Mouse (Mus musculus) large intestine, adult 2 months (tissue): ENCODE data around the gene 0610009B22Rik. TPM values are rescaled to one million over a fixed set of nuclear protein-coding genes. Genes with fewer than 3 reads are reported as not detected.

Experiments used
- DNase-seq: peaks from one replicate; pipeline ENCODE4 v3.0.0-alpha.2; 2012; ENCODE audit warnings: low read depth, low spot score
- WGBS: fragments of 180-500 bp; shearing (Covaris S2); methylation state at CpG from one replicate; pipeline ENCODE4 v1.1.7; 2018; 5-methylcytosine and 5-hydroxymethylcytosine counted together
- polyA plus RNA-seq: library from polyadenylated mRNA; depleted of rRNA; stranded (reverse); fragments of >200 nt; gene quantifications from 2 replicates; pipeline ENCODE4 v1.2.3, GENCODE M21; 2012

0610009B22Rik gene
- polyA plus RNA-seq, 1 experiment = 15.4 TPM

DNA sequence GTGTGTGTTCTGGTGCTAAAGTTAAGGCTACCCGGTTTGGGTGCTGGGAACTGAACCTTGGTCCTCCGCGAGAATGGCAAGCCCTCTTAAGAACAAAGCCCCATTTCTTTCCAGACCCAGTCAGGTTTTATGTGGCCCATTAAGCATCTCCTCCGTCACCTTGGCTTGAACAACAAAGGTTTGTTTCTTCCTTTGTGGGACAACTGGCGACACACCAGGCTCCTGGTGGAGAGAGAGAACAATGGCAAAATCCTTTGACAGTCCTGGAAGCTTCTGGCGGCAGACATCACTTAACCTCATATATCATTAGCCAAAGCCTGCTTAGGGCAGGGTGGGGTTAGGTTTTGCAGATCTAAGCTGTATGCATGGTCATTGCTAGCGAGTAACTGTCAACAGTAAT lies 26.0 kb downstream of the 0610009B22Rik start:
- 45% methylated on average over 7 of the region's 7 CpGs for WGBS
- no peak for DNase-seq

- no peak for DNase-seq
These were observed 26.8 kb downstream of the 0610009B22Rik start for GRCm38 (mm10) chr11:51661867-51662365.

DNA sequence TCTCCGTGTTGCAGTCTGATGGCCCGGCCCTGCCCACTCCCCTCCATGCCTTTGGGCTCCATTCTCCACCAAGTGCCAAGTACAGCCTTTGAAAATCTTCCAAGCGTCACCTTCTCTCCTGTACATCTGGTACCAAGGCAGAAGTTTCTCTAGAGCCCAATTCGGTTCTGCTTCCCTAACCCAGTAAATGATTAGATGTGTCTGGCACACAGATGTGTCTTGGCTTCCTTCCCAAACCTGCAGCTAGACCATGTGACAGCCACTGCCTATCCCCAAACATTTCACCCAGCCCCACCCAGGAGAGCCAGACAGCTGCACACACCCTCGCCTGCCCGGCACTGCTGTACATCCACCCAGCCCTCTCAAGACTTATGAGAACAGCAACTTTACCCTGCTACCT lies 30.0 kb downstream of the 0610009B22Rik start:
- WGBS = 15% methylated on average over 6 of the region's 6 CpGs

More at GRCm38 (mm10) chr11:51661867-51662365, 26.8 kb downstream of the 0610009B22Rik start:
- 90% methylated on average over 16 of the region's 16 CpGs for WGBS

GRCm38 (mm10) chr11:51658291-51658690 lies 30.4 kb downstream of the 0610009B22Rik start:
- WGBS = 22% methylated on average over 7 of the region's 7 CpGs
- DNase-seq = no peak

More for the DNA sequence above, 30.0 kb downstream of the 0610009B22Rik start:
- no peak for DNase-seq

DNA sequence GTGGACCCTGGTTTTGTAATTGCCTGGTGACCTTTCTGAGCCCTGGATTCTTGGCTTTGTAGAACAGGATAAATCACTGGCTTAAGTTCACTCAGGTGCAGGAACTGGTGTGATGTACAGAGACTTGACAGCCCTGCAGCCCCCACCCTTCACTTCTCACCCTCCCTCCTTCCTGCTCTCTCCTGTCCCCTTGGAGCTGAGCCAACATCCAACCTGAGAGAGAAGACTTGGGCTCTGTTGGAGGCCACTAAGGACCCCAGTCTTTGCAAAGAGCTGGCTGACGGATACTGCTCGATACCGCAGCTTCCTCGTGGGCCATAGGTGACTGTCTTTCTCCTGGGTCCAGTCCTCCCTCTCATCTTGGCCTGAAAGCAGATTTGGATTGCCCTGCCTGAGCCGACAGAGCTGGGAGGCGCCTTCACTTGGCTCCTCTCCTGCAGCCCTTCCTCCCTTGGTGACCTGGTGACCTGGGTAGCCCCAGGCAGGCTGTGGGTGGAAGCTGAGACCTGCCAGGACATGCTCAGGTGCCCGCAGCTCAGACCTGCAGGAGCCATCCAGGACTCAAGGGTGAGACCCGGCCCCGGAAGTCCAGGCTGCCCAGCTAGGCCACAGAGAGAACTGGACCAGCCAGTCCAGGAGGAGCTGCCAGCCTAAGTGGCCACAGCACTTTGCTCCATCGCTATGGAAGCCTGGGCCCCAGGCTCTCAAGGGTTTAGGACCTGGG lies 31.7 kb downstream of the 0610009B22Rik start:
- DNase-seq = no peak
- 73% methylated on average over 10 of the region's 10 CpGs for WGBS

DNA sequence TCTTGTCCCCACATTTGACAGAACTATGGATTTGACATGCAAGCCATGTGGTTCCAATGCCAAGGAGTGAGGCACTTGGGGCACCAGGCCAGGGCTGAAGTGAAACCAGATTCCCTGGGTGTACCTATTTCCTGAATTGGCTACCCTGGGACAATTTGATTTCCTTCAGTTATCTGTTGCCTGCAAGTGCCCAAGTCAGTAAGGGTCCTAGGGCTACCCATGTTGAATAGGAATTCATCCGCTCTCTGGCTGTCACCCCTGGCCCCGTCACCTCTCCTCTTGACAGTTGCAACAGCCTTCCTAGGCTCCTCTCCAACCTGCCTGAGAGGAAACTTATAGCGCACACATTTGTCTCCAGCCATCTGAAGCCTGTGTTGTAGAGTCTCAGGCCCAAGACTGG lies 33.8 kb downstream of the 0610009B22Rik start:
- DNase-seq = no peak
- WGBS = 99% methylated on average over 3 of the region's 3 CpGs

DNA sequence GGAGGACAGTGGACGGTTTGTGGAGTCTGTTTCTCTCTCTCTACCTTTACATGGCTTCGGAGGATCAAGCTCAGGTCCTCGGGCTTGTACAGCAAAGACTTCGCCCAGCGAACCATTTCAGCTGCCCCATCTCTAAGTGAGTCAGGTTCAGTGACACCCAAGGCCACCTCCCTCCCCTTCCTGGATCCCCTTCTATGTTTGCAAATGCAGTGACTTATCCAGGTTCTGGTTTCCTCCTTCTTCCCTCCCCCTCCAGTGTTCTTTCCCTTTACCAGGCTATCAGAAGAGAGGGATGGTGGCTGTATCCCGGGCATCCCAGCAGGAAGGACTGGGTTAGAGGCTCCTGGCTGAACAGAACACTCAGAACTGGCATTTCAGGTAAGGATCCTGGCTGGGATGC lies 34.9 kb downstream of the 0610009B22Rik start:
- no peak for DNase-seq
- WGBS = 77% methylated on average over 6 of the region's 6 CpGs

DNA sequence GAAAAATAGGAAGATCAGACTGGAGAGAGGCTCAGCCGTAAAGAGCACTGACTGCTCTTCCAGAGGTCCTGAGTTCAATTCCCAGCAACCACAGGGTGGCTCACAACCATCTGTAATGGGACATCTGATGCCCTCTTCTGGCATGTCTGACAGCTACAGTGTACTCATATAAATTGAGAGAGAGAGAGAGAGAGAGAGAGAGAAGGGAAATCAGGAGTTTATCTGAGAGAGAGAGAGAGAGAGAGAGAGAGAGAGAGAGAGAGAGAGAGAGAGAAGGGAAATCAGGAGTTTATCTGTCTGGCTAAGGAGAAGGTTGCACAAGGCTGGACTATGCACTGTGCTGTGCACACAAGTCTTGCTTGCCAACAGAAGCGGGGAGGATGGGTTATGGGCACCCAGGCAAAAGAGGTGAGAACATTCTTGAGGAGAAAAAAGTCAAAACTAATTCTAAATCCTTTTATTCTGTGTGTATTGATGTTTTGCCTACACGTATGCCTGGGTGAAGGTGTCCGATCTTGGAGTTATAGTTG lies 35.7 kb downstream of the 0610009B22Rik start:
- WGBS = 90% methylated on average over 4 of the region's 4 CpGs
- DNase-seq = no peak

DNA sequence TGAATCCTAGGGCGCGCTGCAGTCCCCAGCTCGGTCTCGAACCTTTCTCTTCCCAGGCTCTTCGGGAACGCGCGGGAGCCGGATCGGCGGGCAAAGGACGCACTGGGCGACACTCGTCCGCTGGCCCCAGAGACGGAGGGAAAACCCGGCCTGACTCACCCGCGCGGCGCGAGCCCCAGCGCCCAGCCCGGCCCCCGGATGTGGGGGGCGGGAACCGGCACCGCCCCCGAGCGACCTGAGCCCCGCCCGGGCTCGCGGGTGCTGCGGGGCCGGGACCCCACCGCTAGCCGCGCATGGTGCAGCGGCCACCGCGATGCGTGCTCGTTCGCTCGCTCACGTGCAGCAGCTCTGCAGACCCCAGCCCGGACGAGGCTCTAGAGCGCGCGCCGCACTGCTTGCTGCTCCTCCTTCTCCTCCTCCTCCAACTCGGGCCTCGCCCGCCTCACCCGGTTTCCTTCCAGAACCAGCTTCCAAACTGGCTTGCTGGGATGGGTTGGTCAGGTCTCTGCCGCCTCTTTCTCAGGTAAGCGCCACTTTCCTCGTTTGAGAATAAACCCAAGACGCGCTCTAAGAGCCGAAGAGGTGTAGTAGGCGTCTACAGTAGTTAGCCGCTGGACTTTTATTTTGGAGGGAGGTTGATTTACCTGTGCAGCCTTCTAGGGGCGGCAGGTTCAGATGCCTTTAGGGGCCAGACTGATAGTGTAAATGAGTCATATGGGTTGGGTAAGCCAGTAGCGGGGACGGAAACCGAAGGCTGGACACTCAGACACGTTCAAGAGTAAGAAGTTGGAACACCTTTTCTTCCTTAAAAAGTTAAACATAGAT lies 37.8 kb downstream of the 0610009B22Rik start, which contains the start of the genes N4bp3 and D930048N14Rik:
N4bp3 (minus strand) TSS at position 152 of the 825 bp plus-strand sequence.
D930048N14Rik (plus strand) TSS at position 264 of the 825 bp plus-strand sequence.
- WGBS = 1% methylated on average over 70 of the region's 70 CpGs

DNA sequence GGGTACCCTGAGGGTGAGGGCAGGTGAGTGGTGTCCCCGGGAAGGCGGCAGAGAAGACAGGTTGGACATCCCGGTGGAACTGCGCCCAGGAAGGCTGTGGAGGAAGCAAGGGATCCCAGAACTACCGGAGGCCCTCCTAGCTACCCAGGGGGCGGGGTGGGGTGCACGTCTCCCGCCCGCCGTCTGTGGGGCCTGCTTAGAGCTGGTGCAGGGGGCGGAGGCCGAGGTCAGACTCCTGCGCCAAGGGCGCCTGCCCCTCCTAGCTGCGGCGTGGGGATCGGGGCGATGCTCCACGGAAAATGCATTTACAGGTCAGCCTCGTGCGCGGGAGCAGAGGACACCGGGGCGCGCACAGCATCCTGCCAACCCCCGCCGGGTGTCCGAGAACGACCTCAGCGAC lies 38.4 kb downstream of the 0610009B22Rik start:
- WGBS = under 1% methylated on average over 30 of the region's 30 CpGs
- no peak for DNase-seq

More for the DNA sequence above, 37.8 kb downstream of the 0610009B22Rik start, which contains the start of the genes N4bp3 and D930048N14Rik:
- DNase-seq = no peak

DNA sequence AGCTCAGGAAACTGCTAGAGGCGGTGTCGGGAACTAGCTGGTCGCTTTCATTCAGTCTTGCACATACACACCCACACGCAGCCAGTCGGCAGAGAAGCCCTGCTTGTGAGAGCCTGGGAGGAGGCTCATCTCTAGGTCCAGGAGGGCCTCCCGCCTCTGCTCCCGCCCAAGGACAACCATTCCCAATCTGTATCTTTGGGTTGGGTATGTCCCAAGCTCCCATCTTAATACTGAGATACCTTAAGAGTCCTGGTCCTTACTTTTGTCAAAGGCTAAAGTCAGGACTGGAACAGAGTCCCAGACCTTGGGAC lies 38.8 kb downstream of the 0610009B22Rik start:
- no peak for DNase-seq
- 6% methylated on average over 7 of the region's 7 CpGs for WGBS

- DNase-seq = no peak
- WGBS = 55% methylated on average over 11 of the region's 11 CpGs
These were observed 39.4 kb downstream of the 0610009B22Rik start for GRCm38 (mm10) chr11:51649111-51649888.

DNA sequence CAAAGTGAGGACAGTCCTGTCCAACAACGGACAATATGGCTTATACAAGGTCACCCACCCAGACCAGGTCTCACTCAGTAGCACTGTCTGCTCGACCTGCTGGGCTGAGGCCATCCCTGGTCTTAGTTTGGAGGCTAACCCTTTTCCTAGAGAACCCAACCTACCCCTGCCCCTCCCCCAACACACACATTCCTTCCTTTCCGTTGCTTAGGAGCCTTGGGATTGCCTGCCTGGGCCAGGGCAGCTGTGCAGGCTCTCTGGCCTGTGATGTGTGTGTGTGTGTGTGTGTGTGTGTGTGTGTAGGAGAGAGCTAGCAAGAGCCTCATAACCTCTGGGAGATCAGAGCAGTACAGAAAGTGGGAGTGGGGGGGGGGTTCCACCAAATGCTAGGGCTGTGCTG lies 40.1 kb downstream of the 0610009B22Rik start:
- WGBS = 41% methylated on average over 3 of the region's 3 CpGs
- DNase-seq = no peak

DNA sequence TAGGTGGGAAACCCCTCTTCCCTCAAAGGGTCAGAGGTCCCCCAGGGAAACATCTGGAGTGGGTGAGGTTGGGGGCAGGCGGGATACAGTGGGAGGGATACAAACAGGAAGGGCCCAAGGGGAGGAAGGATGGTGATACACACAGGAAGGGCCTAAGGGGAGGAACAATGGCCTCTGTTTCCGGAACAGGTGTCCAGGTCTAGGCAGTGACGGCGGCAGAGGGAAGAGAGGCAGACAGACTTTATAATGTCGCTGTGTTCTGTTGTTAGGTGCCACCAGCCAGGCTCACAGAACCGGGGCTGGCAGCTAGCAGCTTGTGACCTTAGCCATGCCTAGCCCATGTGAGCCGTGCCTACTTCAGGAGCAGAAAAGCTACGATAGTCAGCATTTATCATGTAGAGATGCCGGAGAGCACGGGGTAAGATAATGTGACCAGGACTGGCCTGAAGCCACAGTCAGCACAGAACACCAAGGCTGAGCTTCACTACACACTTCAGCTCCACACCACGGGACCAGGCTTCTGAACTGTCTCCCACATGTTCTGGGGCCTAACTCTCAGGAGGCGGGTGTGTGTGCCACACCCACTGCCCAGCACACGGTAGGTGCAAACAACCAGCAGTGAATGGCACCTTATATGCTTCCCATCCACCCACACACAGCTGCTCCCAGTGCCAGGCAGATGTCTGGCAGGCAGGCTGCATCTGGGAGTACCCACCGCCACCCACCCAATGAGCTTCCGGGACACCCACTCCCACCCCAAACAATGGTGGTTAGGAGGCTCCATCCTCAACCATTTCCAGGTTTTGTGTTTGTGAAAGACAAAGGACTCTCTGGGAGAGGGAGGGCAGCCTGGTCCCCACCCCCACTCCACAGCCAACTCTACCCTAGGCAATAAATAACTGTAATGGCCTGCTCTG lies 41.7 kb downstream of the 0610009B22Rik start:
- no peak for DNase-seq
- WGBS = 28% methylated on average over 15 of the region's 15 CpGs

GRCm38 (mm10) chr11:51646245-51646644 lies 42.4 kb downstream of the 0610009B22Rik start:
- WGBS = 87% methylated on average over 7 of the region's 7 CpGs
- no peak for DNase-seq

- whole genome bisulfite sequencing = 83% methylated on average over 13 of the region's 13 CpGs
- DNase-seq = no peak
These were observed 43.4 kb downstream of the 0610009B22Rik start for GRCm38 (mm10) chr11:51645293-51645692.

DNA sequence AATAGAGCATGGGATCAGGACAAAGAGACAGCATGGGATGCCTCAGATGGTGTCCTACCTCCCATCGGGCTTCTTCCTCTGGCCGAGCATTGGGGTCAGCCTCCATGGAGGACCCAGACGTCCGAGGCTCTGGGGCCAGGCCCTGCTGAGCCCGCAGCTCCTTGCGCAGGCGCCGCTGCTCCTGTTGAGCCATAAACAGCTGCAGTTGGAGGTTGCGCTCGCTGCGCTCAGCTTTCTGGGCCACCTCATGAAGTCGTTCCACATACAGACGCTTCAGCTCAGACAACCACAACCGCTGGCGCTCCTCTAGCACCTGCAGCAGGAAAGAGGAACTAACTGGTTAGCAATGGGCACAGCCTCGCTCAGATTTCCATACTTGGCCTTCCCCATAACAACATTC lies 44.5 kb downstream of the 0610009B22Rik start:
- 83% methylated on average over 16 of the region's 16 CpGs for WGBS
- no peak for DNase-seq

DNA sequence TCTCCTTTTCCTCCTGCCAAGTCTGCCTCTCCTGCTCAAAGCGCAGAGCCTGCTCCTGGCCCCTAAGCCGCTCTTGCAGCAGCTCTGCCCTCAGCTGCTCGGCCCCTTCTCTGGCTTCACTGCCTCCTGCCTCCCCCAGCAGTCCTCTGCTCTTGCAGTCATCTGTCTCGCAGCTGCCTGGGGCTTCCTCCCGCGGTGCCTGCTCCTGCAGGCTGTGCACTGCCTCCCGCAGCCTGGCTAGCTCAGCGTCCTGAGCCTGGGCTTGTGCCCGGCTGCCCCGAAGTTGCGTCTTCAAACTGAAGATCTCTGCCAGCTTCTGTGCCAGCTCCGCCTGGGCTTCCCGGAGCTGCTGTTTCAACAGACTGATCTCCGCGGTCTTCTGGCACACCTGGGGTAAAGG lies 44.9 kb downstream of the 0610009B22Rik start:
- DNase-seq = no peak

DNA sequence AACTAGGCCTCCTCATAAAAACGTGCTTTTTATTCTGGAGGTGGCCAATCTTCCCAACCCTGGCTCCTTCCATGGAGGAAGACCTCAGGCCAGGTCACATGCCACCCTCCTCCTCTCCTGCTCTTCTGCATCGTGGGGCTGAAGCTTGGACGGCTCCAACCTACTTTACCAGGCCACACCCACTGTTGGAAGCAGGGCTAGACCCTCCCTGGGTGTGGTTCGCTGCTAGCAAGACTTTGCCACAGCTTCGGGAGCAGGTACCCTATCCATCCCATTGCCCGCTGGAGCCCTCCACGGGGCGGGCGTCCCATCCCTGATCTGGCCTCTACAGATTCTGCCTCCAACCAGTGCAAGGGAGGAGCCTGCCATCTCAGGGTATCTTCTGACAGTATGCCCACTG lies 45.5 kb downstream of the 0610009B22Rik start:
- DNase-seq = no peak
- WGBS = 44% methylated on average over 9 of the region's 9 CpGs

More for the DNA sequence above, 44.9 kb downstream of the 0610009B22Rik start:
- WGBS = 58% methylated on average over 15 of the region's 15 CpGs
